Mouse (Mus musculus): ENCODE data around the gene Cox6b1. TPM values are rescaled to one million over a fixed set of nuclear protein-coding genes. Genes with fewer than 3 reads are reported as not detected.

Cox6b1 gene
- polyA plus RNA-seq, 1 experiment from 2014 or later, result 817 TPM

- H3K4me1 ChIP-seq (replicated peaks; ENCODE audit: control insufficient read depth, insufficient read depth, low read length), result no peaks in the 10 kb centered on the region
- no peak overlapping the region for H3K4me2 ChIP-seq (replicated peaks; ENCODE audit: low read depth, low read length)
- DNase-seq (ENCODE audit: low spot score) (no peak), ATAC-seq (ENCODE audit: low FRiP score) (no peak)
- H3K9ac ChIP-seq (ENCODE audit: low read depth, low read length), result no peak overlapping the region
- H3K27me3 ChIP-seq (ENCODE audit: control insufficient read depth, insufficient read depth, low read length), result no peaks in the 10 kb centered on the region
- H3K4me3 ChIP-seq (ENCODE audit: low read depth, low read length), result no peak overlapping the region
- WGBS, result 79% methylated on average over 7 of the region's 7 CpGs
- no peaks in the 10 kb centered on the region for H3K9me3 ChIP-seq (ENCODE audit: control insufficient read depth, low read length)
- no peak overlapping the region for H3K27ac ChIP-seq (ENCODE audit: low read depth, low read length)
- no peaks in the 10 kb centered on the region for H3K36me3 ChIP-seq (ENCODE audit: control insufficient read depth, insufficient read depth, low read length)
Observed at GRCm38 (mm10) chr7:30600651-30601050, 25.3 kb downstream of the Cox6b1 start.

- Histone ChIP-seq H3K36me3 (ENCODE audit: control insufficient read depth, insufficient read depth, low read length) (no peaks in the 10 kb centered on the region), H3K27ac (ENCODE audit: low read depth, low read length) (no peak overlapping the region), H3K4me1 (replicated peaks; ENCODE audit: control insufficient read depth, insufficient read depth, low read length) (no peaks in the 10 kb centered on the region), H3K4me2 (replicated peaks; ENCODE audit: low read depth, low read length) (peak overlapping the region; percentile 6), H3K27me3 (ENCODE audit: control insufficient read depth, insufficient read depth, low read length) (no peaks in the 10 kb centered on the region), H3K9ac (ENCODE audit: low read depth, low read length) (no peak overlapping the region), H3K9me3 (ENCODE audit: control insufficient read depth, low read length) (no peaks in the 10 kb centered on the region), H3K4me3 (ENCODE audit: low read depth, low read length) (no peak overlapping the region)
- WGBS, result 4% methylated on average over 16 of the region's 16 CpGs
- ATAC-seq (ENCODE audit: low FRiP score) (peak; percentile 99), DNase-seq (ENCODE audit: low spot score) (peak; percentile 84)
Observed at GRCm38 (mm10) chr7:30599933-30600353, 26.0 kb downstream of the Cox6b1 start.

- Histone ChIP-seq H3K4me2 (replicated peaks; ENCODE audit: low read depth, low read length) (peak within 1 kb of the TSS; percentile 6), H3K9me3 (ENCODE audit: control insufficient read depth, low read length) (no peaks in the 10 kb centered on the region), H3K27me3 (ENCODE audit: control insufficient read depth, insufficient read depth, low read length) (no peaks in the 10 kb centered on the region), H3K9ac (ENCODE audit: low read depth, low read length) (0 out of 2 replicates have a peak within 1 kb of the TSS, but pooled peaks have one; percentile 1), H3K4me3 (ENCODE audit: low read depth, low read length) (no peak within 1 kb of the TSS), H3K27ac (ENCODE audit: low read depth, low read length) (no peak within 1 kb of the TSS), H3K4me1 (replicated peaks; ENCODE audit: control insufficient read depth, insufficient read depth, low read length) (no peaks in the 10 kb centered on the region), H3K36me3 (ENCODE audit: control insufficient read depth, insufficient read depth, low read length) (no peaks in the 10 kb centered on the region)
- DNase-seq (ENCODE audit: low spot score) (no peak), ATAC-seq (ENCODE audit: low FRiP score) (no peak)
- 95% methylated on average over 12 of the region's 12 CpGs for WGBS
Observed at GRCm38 (mm10) chr7:30598786-30599185, 27.2 kb downstream of the Cox6b1 start, which contains the start of gene Zbtb32. Zbtb32 (minus strand) TSS chr7:30598909.

GRCm38 (mm10) chr7:30596811-30597210, 29.1 kb downstream of the Cox6b1 start:
- Histone ChIP-seq H3K27ac (ENCODE audit: low read depth, low read length) (no peak overlapping the region), H3K9me3 (ENCODE audit: control insufficient read depth, low read length) (no peaks in the 10 kb centered on the region), H3K9ac (ENCODE audit: low read depth, low read length) (no peak overlapping the region), H3K4me1 (replicated peaks; ENCODE audit: control insufficient read depth, insufficient read depth, low read length) (no peaks in the 10 kb centered on the region), H3K4me3 (ENCODE audit: low read depth, low read length) (no peak overlapping the region), H3K4me2 (replicated peaks; ENCODE audit: low read depth, low read length) (no peak overlapping the region), H3K36me3 (ENCODE audit: control insufficient read depth, insufficient read depth, low read length) (no peaks in the 10 kb centered on the region), H3K27me3 (ENCODE audit: control insufficient read depth, insufficient read depth, low read length) (no peaks in the 10 kb centered on the region)
- 78% methylated on average over 5 of the region's 5 CpGs for WGBS
- DNase-seq (ENCODE audit: low spot score) (no peak), ATAC-seq (ENCODE audit: low FRiP score) (no peak)

GRCm38 (mm10) chr7:30596093-30596492, 29.9 kb downstream of the Cox6b1 start:
- H3K4me2 ChIP-seq (replicated peaks; ENCODE audit: low read depth, low read length), result no peak overlapping the region
- 84% methylated on average over 5 of the region's 5 CpGs for WGBS
- no peaks in the 10 kb centered on the region for H3K4me1 ChIP-seq (replicated peaks; ENCODE audit: control insufficient read depth, insufficient read depth, low read length)
- DNase-seq (ENCODE audit: low spot score) (no peak), ATAC-seq (ENCODE audit: low FRiP score) (no peak)
- no peaks in the 10 kb centered on the region for H3K36me3 ChIP-seq (ENCODE audit: control insufficient read depth, insufficient read depth, low read length)
- H3K27ac ChIP-seq (ENCODE audit: low read depth, low read length), result no peak overlapping the region
- no peak overlapping the region for H3K9ac ChIP-seq (ENCODE audit: low read depth, low read length)
- no peaks in the 10 kb centered on the region for H3K27me3 ChIP-seq (ENCODE audit: control insufficient read depth, insufficient read depth, low read length)
- no peak overlapping the region for H3K4me3 ChIP-seq (ENCODE audit: low read depth, low read length)
- no peaks in the 10 kb centered on the region for H3K9me3 ChIP-seq (ENCODE audit: control insufficient read depth, low read length)

- ATAC-seq (ENCODE audit: low FRiP score) (no peak), DNase-seq (ENCODE audit: low spot score) (no peak)
- Histone ChIP-seq H3K4me1 (replicated peaks; ENCODE audit: control insufficient read depth, insufficient read depth, low read length) (no peaks in the 10 kb centered on the region; the same call in 1 of the 2 replicates), H3K27ac (ENCODE audit: low read depth, low read length) (no peak overlapping the region), H3K9ac (ENCODE audit: low read depth, low read length) (no peak overlapping the region), H3K4me2 (replicated peaks; ENCODE audit: low read depth, low read length) (no peak overlapping the region), H3K9me3 (ENCODE audit: control insufficient read depth, low read length) (no peaks in the 10 kb centered on the region), H3K27me3 (ENCODE audit: control insufficient read depth, insufficient read depth, low read length) (no peaks in the 10 kb centered on the region), H3K36me3 (ENCODE audit: control insufficient read depth, insufficient read depth, low read length) (no peaks in the 10 kb centered on the region), H3K4me3 (ENCODE audit: low read depth, low read length) (no peak overlapping the region)
- 68% methylated on average over 4 of the region's 4 CpGs for WGBS
Observed at GRCm38 (mm10) chr7:30594510-30595024, 31.4 kb downstream of the Cox6b1 start.

- no peaks in the 10 kb centered on the region for H3K27me3 ChIP-seq (ENCODE audit: control insufficient read depth, insufficient read depth, low read length)
- no peak overlapping the region for H3K9ac ChIP-seq (ENCODE audit: low read depth, low read length)
- H3K4me1 ChIP-seq (replicated peaks; ENCODE audit: control insufficient read depth, insufficient read depth, low read length), result no peaks in the 10 kb centered on the region; the same call in 1 of the 2 replicates
- no peaks in the 10 kb centered on the region for H3K9me3 ChIP-seq (ENCODE audit: control insufficient read depth, low read length)
- ATAC-seq (ENCODE audit: low FRiP score) (no peak), DNase-seq (ENCODE audit: low spot score) (no peak)
- no peak overlapping the region for H3K27ac ChIP-seq (ENCODE audit: low read depth, low read length)
- H3K4me3 ChIP-seq (ENCODE audit: low read depth, low read length), result no peak overlapping the region
- H3K4me2 ChIP-seq (replicated peaks; ENCODE audit: low read depth, low read length), result no peak overlapping the region
- H3K36me3 ChIP-seq (ENCODE audit: control insufficient read depth, insufficient read depth, low read length), result no peaks in the 10 kb centered on the region
- WGBS, result 69% methylated on average over 10 of the region's 10 CpGs
Observed at GRCm38 (mm10) chr7:30593579-30594509, 32.1 kb downstream of the Cox6b1 start.

GRCm38 (mm10) chr7:30592772-30593423, 33.1 kb downstream of the Cox6b1 start:
- Histone ChIP-seq H3K4me2 (replicated peaks; ENCODE audit: low read depth, low read length) (no peak overlapping the region), H3K9ac (ENCODE audit: low read depth, low read length) (no peak overlapping the region), H3K27ac (ENCODE audit: low read depth, low read length) (no peak overlapping the region), H3K4me1 (replicated peaks; ENCODE audit: control insufficient read depth, insufficient read depth, low read length) (no peaks in the 10 kb centered on the region; the same call in 1 of the 2 replicates), H3K36me3 (ENCODE audit: control insufficient read depth, insufficient read depth, low read length) (no peaks in the 10 kb centered on the region), H3K9me3 (ENCODE audit: control insufficient read depth, low read length) (no peaks in the 10 kb centered on the region), H3K27me3 (ENCODE audit: control insufficient read depth, insufficient read depth, low read length) (no peaks in the 10 kb centered on the region), H3K4me3 (ENCODE audit: low read depth, low read length) (no peak overlapping the region)
- no peak for DNase-seq (ENCODE audit: low spot score)
- 55% methylated on average over 5 of the region's 5 CpGs for WGBS
- no peak for ATAC-seq (ENCODE audit: low FRiP score)

Data from hindbrain, embryonic 11.5 days (tissue).